8 mouse cellular contexts compared by ENCODE assay signal in genomic region chr12:106310585-106311319, GRCm38 (mm10).
DNase-seq lines count a peak whose midpoint lies in the region; ATAC-seq lines count a peak whose summit lies in the region.

No protein-coding gene starts in this region.

- H3K9ac ChIP-seq in forebrain, embryonic 14.5 days (ENCODE audit: low read length): peak overlapping the region; percentile 62
- H3K9ac ChIP-seq in intestine, embryonic 15.5 days: peak overlapping the region; percentile 23; the same call in 1 of the 2 replicates
- H3K9ac ChIP-seq in neural tube, embryonic 13.5 days: peak overlapping the region; percentile 62

- 2% methylated on average over 34 of the region's 34 CpGs for whole genome bisulfite sequencing in forebrain, embryonic 14.5 days
- 2% methylated on average over 34 of the region's 34 CpGs for WGBS in intestine, embryonic 15.5 days
- 2% methylated on average over 34 of the region's 34 CpGs for WGBS in neural tube, embryonic 13.5 days

- peak; percentile 8 to 60 for DNase-seq in adrenal gland, adult (ENCODE audit: inconsistent age in 2 of 2, low spot score in 1 of 2)
- DNase-seq in adrenal gland, postnatal 4 days (ENCODE audit: low spot score in 2 of 2): no peak
- DNase-seq in lung, postnatal 25 days (ENCODE audit: low spot score): peak; percentile 1
- no peak for DNase-seq in lung, postnatal 14 days
- DNase-seq in forebrain, embryonic 14.5 days (ENCODE audit: low spot score): peak; percentile 56
- no peak for DNase-seq in urinary bladder, postnatal 14 days (ENCODE audit: low spot score)

- ATAC-seq in forebrain, embryonic 14.5 days: no peak
- ATAC-seq in intestine, embryonic 15.5 days: no peak
- ATAC-seq in neural tube, embryonic 13.5 days (ENCODE audit: low read depth): no peak; the same call in none of the 2 replicates

- peaks cover 6% of the 10 kb centered on the region for H3K4me1 ChIP-seq in forebrain, embryonic 14.5 days (ENCODE audit: control insufficient read depth, insufficient read depth, low read length)
- H3K4me1 ChIP-seq in intestine, embryonic 15.5 days (replicated peaks): no peaks in the 10 kb centered on the region
- H3K4me1 ChIP-seq in neural tube, embryonic 13.5 days (replicated peaks): peaks cover 13% of the 10 kb centered on the region

- peak overlapping the region; percentile 63 for H3K4me2 ChIP-seq in forebrain, embryonic 14.5 days (ENCODE audit: low read length)
- peak overlapping the region; percentile 85 for H3K4me2 ChIP-seq in intestine, embryonic 15.5 days (replicated peaks)
- peak overlapping the region; percentile 74 for H3K4me2 ChIP-seq in neural tube, embryonic 13.5 days

- H3K9me3 ChIP-seq in forebrain, embryonic 14.5 days (replicated peaks; ENCODE audit: control insufficient read depth, low read length): no peaks in the 10 kb centered on the region
- no peaks in the 10 kb centered on the region for H3K9me3 ChIP-seq in intestine, embryonic 15.5 days
- H3K9me3 ChIP-seq in neural tube, embryonic 13.5 days: no peaks in the 10 kb centered on the region

- H3K27ac ChIP-seq in forebrain, embryonic 14.5 days (ENCODE audit: low read depth, low read length): no peak overlapping the region
- H3K27ac ChIP-seq in intestine, embryonic 15.5 days: no peak overlapping the region
- no peak overlapping the region for H3K27ac ChIP-seq in neural tube, embryonic 13.5 days (replicated peaks)

- no peaks in the 10 kb centered on the region for H3K36me3 ChIP-seq in forebrain, embryonic 14.5 days (ENCODE audit: control insufficient read depth, insufficient read depth, low read length)
- no peaks in the 10 kb centered on the region for H3K36me3 ChIP-seq in intestine, embryonic 15.5 days
- no peaks in the 10 kb centered on the region for H3K36me3 ChIP-seq in neural tube, embryonic 13.5 days

- no peaks in the 10 kb centered on the region; the same call in 1 of the 2 replicates for H3K27me3 ChIP-seq in forebrain, embryonic 14.5 days (replicated peaks; ENCODE audit: control insufficient read depth, insufficient read depth, low read length)
- peaks cover 3% of the 10 kb centered on the region; the same call in 1 of the 2 replicates for H3K27me3 ChIP-seq in intestine, embryonic 15.5 days (replicated peaks)
- H3K27me3 ChIP-seq in neural tube, embryonic 13.5 days: peaks cover 61% of the 10 kb centered on the region

- H3K4me3 ChIP-seq in forebrain, embryonic 14.5 days (ENCODE audit: low read depth, low read length): peak overlapping the region; percentile 27
- H3K4me3 ChIP-seq in intestine, embryonic 15.5 days (replicated peaks): peak overlapping the region; percentile 44
- H3K4me3 ChIP-seq in neural tube, embryonic 13.5 days: peak overlapping the region; percentile 38

Comparison
In these comparisons a context has a peak if more than half of its experiments do, and no peak if none do; other contexts are left out.
1. DNase-seq: peak in adrenal gland, adult (2 of 2), lung, postnatal 25 days (single experiment) and forebrain, embryonic 14.5 days (single experiment); none in adrenal gland, postnatal 4 days (0 of 2), lung, postnatal 14 days (single experiment) and urinary bladder, postnatal 14 days (single experiment).
2. Peak in every context shown above with its lines, with median percentiles within 50 percentile points of each other: H3K4me2 ChIP-seq, H3K4me3 ChIP-seq and H3K9ac ChIP-seq.